Mouse (Mus musculus) testis, adult 2 months (tissue): Measurements from ENCODE around the gene C330021F23Rik.
"Not testable (repeated sequence)": the region's sequence is repeated elsewhere in the genome, so short reads cannot be mapped to it uniquely, and the experiment has no call there.

ENCODE experiments used
- CTCF ChIP-seq: fragments of 200-500 bp; IDR thresholded peaks from 2 replicates; pipeline ENCODE4 v1.5.1; 2012; ENCODE audit warnings: low read depth, mild to moderate bottlenecking, inconsistent platforms, low read length, moderate library complexity; ENCODE audit not compliant: control insufficient read depth, insufficient read depth, insufficient replicate concordance
- POLR2A ChIP-seq: fragments of 200-500 bp; IDR thresholded peaks from 2 replicates; pipeline ENCODE4 v1.6.1; 2012; ENCODE audit warnings: low read depth, mild to moderate bottlenecking, inconsistent platforms, low read length, moderate library complexity; ENCODE audit not compliant: control insufficient read depth

DNA sequence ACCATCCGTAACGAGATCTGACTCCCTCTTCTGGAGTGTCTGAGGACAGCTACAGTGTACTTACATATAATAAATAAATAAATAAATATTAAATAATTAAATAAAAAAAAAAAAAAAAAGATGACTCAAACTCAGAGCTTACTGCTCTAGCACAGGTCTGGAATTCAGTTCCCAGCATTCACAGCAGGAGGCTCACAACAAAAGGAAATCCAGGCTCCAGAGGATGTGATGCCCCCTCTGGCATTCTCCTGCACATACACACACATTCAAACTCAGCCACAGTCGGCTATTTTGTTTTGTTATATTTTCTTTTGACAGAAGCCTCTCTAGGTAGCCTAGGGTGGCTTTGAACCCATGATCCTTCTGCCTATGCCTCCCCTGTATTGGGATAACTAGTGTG, 14.2 kb downstream of the C330021F23Rik start:
- TF ChIP-seq CTCF, POLR2A: not testable (repeated sequence)
